Mouse (Mus musculus) kidney, embryonic 14.5 days (tissue): Measurements from ENCODE around the gene Fam124a. TPM values are rescaled to one million over a fixed set of nuclear protein-coding genes. Genes with fewer than 3 reads are reported as not detected.

Source experiments
- ATAC-seq: fragments of 200-750 bp; cut with Nextera tagmentation; 2 replicates; pipeline ENCODE4 v1.8.0; 2017; ENCODE audit warnings: moderate number of reproducible peaks, mild to moderate bottlenecking, moderate TSS enrichment, moderate library complexity; ENCODE audit not compliant: low FRiP score, low TSS enrichment
- H3K27ac ChIP-seq: fragments of 300-500 bp; sonication (generic); 2 replicates; pipeline ENCODE4 v1.5.1; 2014; ENCODE audit warnings: low read depth, mild to moderate bottlenecking, low read length, moderate library complexity, mixed read lengths
- H3K27me3 ChIP-seq: fragments of 300-500 bp; sonication (generic); 2 replicates; pipeline ENCODE4 v1.6.1; 2014; ENCODE audit warnings: mild to moderate bottlenecking, low read length; ENCODE audit not compliant: control insufficient read depth, insufficient read depth
- H3K36me3 ChIP-seq: fragments of 300-500 bp; sonication (generic); 2 replicates; pipeline ENCODE4 v1.6.1; 2014; ENCODE audit warnings: low read length, mixed read lengths; ENCODE audit not compliant: control insufficient read depth, insufficient read depth
- H3K4me1 ChIP-seq: fragments of 300-500 bp; sonication (generic); 2 replicates; pipeline ENCODE4 v1.6.1; 2014; ENCODE audit warnings: low read length, mixed read lengths; ENCODE audit not compliant: control insufficient read depth, insufficient read depth
- H3K4me2 ChIP-seq: fragments of 300-500 bp; sonication (generic); replicated peaks from 2 replicates; pipeline ENCODE4 v1.6.1; 2014; ENCODE audit warnings: low read depth, mild to moderate bottlenecking, low read length
- H3K4me3 ChIP-seq: fragments of 300-500 bp; sonication (generic); 2 replicates; pipeline ENCODE4 v1.5.1; 2014; ENCODE audit warnings: mild to moderate bottlenecking, low read length
- H3K9ac ChIP-seq: fragments of 300-500 bp; sonication (generic); 2 replicates; pipeline ENCODE4 v1.6.1; 2014; ENCODE audit warnings: low read depth, mild to moderate bottlenecking, low read length, moderate library complexity
- H3K9me3 ChIP-seq: fragments of 300-500 bp; sonication (generic); 2 replicates; pipeline ENCODE4 v1.6.1; 2016; ENCODE audit warnings: low read length; ENCODE audit not compliant: control insufficient read depth
- WGBS: fragments of 180-500 bp; shearing (Covaris S2); extraction: QIAGEN DNeasy Blood & Tissue Kit; methylation state at CpG from one replicate; pipeline ENCODE4 v1.1.7; 2014; 5-methylcytosine and 5-hydroxymethylcytosine counted together
- polyA plus RNA-seq: library from polyadenylated mRNA; unstranded; fragments of >200 nt; fragmentation: Nextera tagmentation; extraction: Ambion mirVana; gene quantifications from 2 replicates; pipeline ENCODE4 v1.2.1, GENCODE M21; 2014

The Fam124a gene
- polyA plus RNA-seq, 1 experiment from 2014 or later = 5.2 TPM

DNA sequence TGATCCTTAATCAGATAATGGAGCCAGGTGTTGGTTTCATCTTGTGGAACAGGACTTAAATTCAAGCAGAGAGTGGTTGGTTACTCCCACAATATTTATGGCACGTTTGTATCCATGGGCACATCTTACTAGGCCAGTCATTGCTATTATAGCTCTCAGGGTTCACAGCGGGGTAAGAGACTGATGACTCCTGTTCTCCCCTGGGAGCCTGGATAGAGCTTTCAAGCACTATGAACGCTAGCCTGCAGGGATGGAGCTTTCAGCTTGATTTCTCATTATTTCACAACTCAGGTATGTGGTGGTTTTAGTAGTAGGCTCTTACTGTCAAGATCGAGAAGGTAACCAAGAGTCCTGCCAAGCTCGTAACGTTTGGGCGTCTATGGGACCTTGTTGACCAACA lies 100.5 kb downstream of the Fam124a start:
- no peak overlapping the region for H3K4me3 ChIP-seq
- H3K27me3 ChIP-seq = no peaks in the 10 kb centered on the region
- H3K27ac ChIP-seq = no peak overlapping the region
- no peaks in the 10 kb centered on the region for H3K4me1 ChIP-seq
- no peaks in the 10 kb centered on the region for H3K9me3 ChIP-seq
- H3K36me3 ChIP-seq = no peaks in the 10 kb centered on the region
- no peak overlapping the region for H3K4me2 ChIP-seq
- WGBS = 86% methylated on average over 7 of the region's 7 CpGs
- ATAC-seq = no peak
- H3K9ac ChIP-seq = no peak overlapping the region

- Histone ChIP-seq H3K36me3 (no peaks in the 10 kb centered on the region), H3K27ac (no peak overlapping the region), H3K4me2 (no peak overlapping the region), H3K9me3 (no peaks in the 10 kb centered on the region), H3K27me3 (no peaks in the 10 kb centered on the region), H3K4me3 (no peak overlapping the region), H3K9ac (no peak overlapping the region), H3K4me1 (no peaks in the 10 kb centered on the region)
- no peak for ATAC-seq
- WGBS = 75% methylated on average over 3 of the region's 3 CpGs
These were observed 101.9 kb downstream of the Fam124a start for GRCm38 (mm10) chr14:62657469-62657868.

Other genes starting within 250 kb of the Fam124a start
- 0.07 TPM in 1 of 2 replicates, not detected in the other for gene Gucy1b2, start 99.4 kb upstream of the Fam124a start, polyA plus RNA-seq
- gene Gm4131, start 11.2 kb downstream of the Fam124a start, polyA plus RNA-seq = not detected in 2 replicates
- not detected in 2 replicates for gene Serpine3, start 107.9 kb downstream of the Fam124a start, polyA plus RNA-seq
- gene Ints6, start 205.4 kb downstream of the Fam124a start, polyA plus RNA-seq = 26.1 and 32.1 TPM in 2 replicates